Mouse (Mus musculus) spleen, embryonic (tissue): Measurements from ENCODE around the gene Fzd9.
"Not testable (repeated sequence)": the region's sequence is repeated elsewhere in the genome, so short reads cannot be mapped to it uniquely, and the experiment has no call there.

ENCODE experiments used
- CTCF ChIA-PET: fragments of 350-600 bp; sonication (Branson Sonifier 250); formaldehyde crosslinking; loops from one replicate; lab custom pipeline; 2022; lab: Charles Lee

Fzd9 gene

GRCm38 (mm10) chr5:135248956-135249676 lies 1.9 kb downstream of the Fzd9 start:
- CTCF ChIA-PET, result interaction anchor here (0.6 kb wide), 1 partner anchor 120 kb away, joined by 4 read pairs; the partner anchor contains the start of gene Nsun5

GRCm38 (mm10) chr5:135247337-135247736 lies 3.7 kb downstream of the Fzd9 start:
- CTCF ChIA-PET, result no interaction called here

- CTCF ChIA-PET, result interaction anchor here (1.1 kb wide), 1 partner anchor 13 kb away, joined by 4 read pairs; no protein-coding TSS in a partner anchor
Observed at GRCm38 (mm10) chr5:135246531-135246930, 4.5 kb downstream of the Fzd9 start.

- CTCF ChIA-PET, result no interaction called here
Observed at GRCm38 (mm10) chr5:135243166-135243565, 7.9 kb downstream of the Fzd9 start.

GRCm38 (mm10) chr5:135242608-135243007 lies 8.4 kb downstream of the Fzd9 start:
- CTCF ChIA-PET, result no interaction called here

GRCm38 (mm10) chr5:135242136-135242535 lies 8.9 kb downstream of the Fzd9 start:
- CTCF ChIA-PET, result no interaction called here

- CTCF ChIA-PET, result no interaction called here
Observed at GRCm38 (mm10) chr5:135241474-135241873, 9.6 kb downstream of the Fzd9 start.

- CTCF ChIA-PET, result no interaction called here
Observed at GRCm38 (mm10) chr5:135238832-135239231, 12.2 kb downstream of the Fzd9 start.

- CTCF ChIA-PET, result no interaction called here
Observed at GRCm38 (mm10) chr5:135236571-135236970, 14.5 kb downstream of the Fzd9 start.

- CTCF ChIA-PET, result interaction anchor here (0.6 to 1.2 kb wide), 3 partner anchors 13 to 113 kb away, joined by 3 to 5 read pairs (median 4); no protein-coding TSS in a partner anchor
Observed at GRCm38 (mm10) chr5:135233166-135233920, 17.7 kb downstream of the Fzd9 start.

GRCm38 (mm10) chr5:135230186-135230585 lies 20.8 kb downstream of the Fzd9 start:
- CTCF ChIA-PET, result interaction anchor here (0.5 to 0.7 kb wide), 2 partner anchors 121 to 167 kb away, joined by 4 to 6 read pairs; no protein-coding TSS in a partner anchor

- CTCF ChIA-PET, result not testable (repeated sequence)
Observed at GRCm38 (mm10) chr5:135225879-135226278, 25.2 kb downstream of the Fzd9 start.

- CTCF ChIA-PET, result no interaction called here
Observed at GRCm38 (mm10) chr5:135224169-135224568, 26.9 kb downstream of the Fzd9 start.

GRCm38 (mm10) chr5:135222066-135222465 lies 29.0 kb downstream of the Fzd9 start:
- CTCF ChIA-PET, result no interaction called here

- CTCF ChIA-PET, result no interaction called here
Observed at GRCm38 (mm10) chr5:135220941-135221340, 30.1 kb downstream of the Fzd9 start.

GRCm38 (mm10) chr5:135216871-135217270 lies 34.2 kb downstream of the Fzd9 start:
- CTCF ChIA-PET, result no interaction called here

GRCm38 (mm10) chr5:135208197-135208596 lies 42.8 kb downstream of the Fzd9 start:
- CTCF ChIA-PET, result no interaction called here

- CTCF ChIA-PET, result no interaction called here
Observed at GRCm38 (mm10) chr5:135202763-135203162, 48.3 kb downstream of the Fzd9 start.
